Mouse (Mus musculus) adrenal gland, adult 18-20 months (tissue): Measurements from ENCODE around the gene Ccdc136. TPM values are rescaled to one million over a fixed set of nuclear protein-coding genes. Genes with fewer than 3 reads are reported as not detected.

Experiments
- DNase-seq, 2 experiments: peaks; one replicate each; pipeline ENCODE4 v3.0.0; 2021 to 2022; ENCODE audit warnings: low spot score in 2 of 2
- microRNA-seq, 2 experiments: library from miRNA; unstranded; fragments of <30 nt; microRNA quantifications; one replicate each; pipeline ENCODE4 v1.2.0; 2021; ENCODE audit warnings: borderline number of aligned reads in 2 of 2
- total RNA-seq, 2 experiments: library from RNA; stranded (reverse); gene quantifications; 1 replicate in 1 of 2; 2 replicates in 1 of 2; pipeline ENCODE4 v1.2.3; 2021

Ccdc136 gene
- total RNA-seq, 2 experiments from 2014 or later, result 4.7 to 5.5 TPM

- DNase-seq, result no peak
Measured at GRCm38 (mm10) chr6:29435940-29436451, 39.9 kb downstream of the Ccdc136 start.

GRCm38 (mm10) chr6:29436461-29436934 is 40.4 kb downstream of the Ccdc136 start:
- no peak for DNase-seq

DNA sequence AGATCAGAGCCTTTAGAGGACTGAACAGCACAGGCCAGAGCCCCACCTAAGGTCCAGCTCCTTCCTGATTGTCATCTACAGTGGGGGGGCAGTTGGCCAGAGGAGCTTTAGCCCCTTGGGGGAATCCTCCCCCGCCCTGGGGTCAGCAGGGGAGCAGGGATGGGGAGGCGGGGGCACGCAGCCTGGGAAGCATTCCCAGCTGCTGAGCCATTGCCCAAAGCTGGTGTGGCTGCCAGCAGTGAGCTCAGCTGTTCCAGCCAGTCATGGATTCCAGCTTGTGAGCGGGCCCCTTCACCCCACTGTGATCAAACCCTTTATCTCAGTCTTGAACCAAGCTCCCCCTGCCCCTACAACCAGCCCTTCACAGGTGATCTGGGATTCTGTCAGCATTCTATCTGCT is 43.1 kb downstream of the Ccdc136 start:
- DNase-seq, result no peak

GRCm38 (mm10) chr6:29439789-29440188 is 43.7 kb downstream of the Ccdc136 start:
- DNase-seq, result no peak

DNA sequence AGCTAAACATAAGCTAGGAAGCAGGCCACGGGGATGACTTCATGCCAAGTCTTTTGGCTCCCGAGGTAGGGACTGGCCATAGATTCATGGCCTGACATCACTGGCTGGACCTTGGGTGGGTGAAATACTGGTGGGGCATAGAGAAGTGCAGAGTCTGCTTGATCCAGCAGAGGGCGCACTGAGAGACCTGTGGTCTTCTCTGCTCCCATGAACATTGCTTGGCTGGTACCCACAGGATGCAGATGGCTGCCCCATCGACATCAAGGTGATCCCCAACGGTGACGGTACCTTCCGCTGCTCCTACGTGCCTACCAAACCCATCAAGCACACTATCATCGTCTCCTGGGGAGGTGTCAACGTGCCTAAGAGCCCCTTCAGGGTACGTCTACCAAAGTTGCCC is 48.7 kb downstream of the Ccdc136 start:
- peak; percentile 30 to 43 for DNase-seq

- DNase-seq, result no peak
Measured at GRCm38 (mm10) chr6:29445354-29445753, 49.2 kb downstream of the Ccdc136 start.

DNA sequence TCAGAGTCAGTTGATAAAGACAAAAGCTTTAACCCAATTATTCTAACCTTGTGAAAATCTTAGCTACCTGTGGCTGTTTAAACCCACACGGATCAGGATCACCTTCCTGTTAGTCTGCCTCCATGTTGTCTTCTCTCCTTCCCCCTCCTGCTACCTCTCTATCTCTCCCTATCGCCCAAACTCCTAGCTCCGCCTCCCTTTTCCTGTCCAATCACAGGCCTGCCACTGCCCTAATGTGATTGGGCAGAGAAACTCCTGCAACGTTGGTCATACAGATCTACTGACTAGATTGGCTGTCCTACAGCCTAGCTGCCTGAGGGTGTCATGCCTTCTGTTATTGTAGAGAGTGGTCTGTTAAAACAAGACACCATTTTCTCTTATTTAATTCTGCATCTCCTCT is 53.7 kb downstream of the Ccdc136 start:
- DNase-seq, result no peak

DNA sequence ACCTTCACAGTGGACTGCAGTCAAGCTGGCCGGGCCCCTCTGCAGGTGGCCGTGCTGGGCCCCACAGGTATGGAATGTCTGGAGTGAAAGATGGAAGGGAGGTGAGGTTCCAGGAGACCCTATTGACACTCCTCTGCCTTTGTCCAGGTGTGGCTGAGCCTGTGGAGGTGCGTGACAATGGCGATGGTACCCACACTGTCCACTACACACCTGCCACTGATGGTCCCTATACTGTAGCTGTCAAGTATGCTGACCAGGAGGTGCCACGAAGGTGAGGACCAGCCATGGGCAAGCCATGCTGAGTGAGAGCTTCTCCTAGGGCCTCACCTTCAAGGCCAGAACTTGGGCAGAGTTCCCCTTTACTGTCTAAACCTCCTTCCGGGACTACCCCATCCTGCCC is 54.6 kb downstream of the Ccdc136 start:
- DNase-seq, result no peak

- no peak for DNase-seq
Measured at GRCm38 (mm10) chr6:29461502-29461901, 65.4 kb downstream of the Ccdc136 start.

GRCm38 (mm10) chr6:29463388-29463787 is 67.3 kb downstream of the Ccdc136 start:
- no peak for DNase-seq

- peak; percentile 83 to 87 for DNase-seq
Measured at GRCm38 (mm10) chr6:29467583-29468354, 71.7 kb downstream of the Ccdc136 start, which contains the start of gene Atp6v1f. Gene Atp6v1f, plus strand, starts transcription at chr6:29467718.

- no peak for DNase-seq
Measured at GRCm38 (mm10) chr6:29468851-29469250, 72.7 kb downstream of the Ccdc136 start.

DNA sequence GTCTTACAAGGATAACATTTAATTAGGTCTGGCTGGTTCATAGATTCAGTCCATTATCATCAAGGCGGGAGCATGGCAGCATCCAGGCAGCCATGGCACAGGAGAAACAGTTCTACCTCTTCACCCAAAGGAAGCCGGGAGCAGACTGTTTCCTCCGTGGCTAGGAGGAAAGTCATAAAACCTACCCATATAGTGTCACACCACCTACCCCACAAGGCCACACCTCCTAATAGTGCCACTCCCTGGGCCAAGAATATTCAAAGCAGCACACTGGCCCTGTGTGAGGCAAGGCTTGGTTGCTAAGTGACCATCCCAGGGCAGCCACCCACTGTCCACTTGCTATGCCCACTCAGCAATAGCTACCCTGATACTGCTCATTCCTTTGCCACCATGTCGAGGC is 75.0 kb downstream of the Ccdc136 start, which contains the start of gene Atp6v1fnb:
Gene Atp6v1fnb (plus strand): TSS at position 301 of the 400 bp plus-strand sequence.
- no peak for DNase-seq

GRCm38 (mm10) chr6:29473941-29474691 is 78.0 kb downstream of the Ccdc136 start:
- peak; percentile 72 to 75 for DNase-seq

DNA sequence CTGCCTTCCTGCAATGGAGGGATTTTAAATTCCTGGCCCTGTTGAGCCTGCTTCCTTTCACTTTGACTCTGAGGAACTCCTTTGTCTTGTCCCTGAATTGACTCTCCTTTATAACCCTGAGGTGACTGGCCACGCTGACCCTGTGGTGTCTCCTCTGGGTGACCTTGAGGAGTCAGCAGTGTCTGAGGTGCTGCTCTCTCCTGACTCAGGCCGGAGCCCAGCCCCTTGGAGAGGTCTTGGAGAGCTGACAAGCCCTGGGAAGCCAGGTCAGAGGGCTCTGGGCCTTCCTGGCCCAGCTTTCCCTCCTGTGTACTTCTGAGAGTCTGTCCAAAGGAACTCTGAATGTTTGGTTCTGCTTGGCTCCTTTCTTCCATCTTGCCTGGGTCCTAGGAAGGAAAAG is 78.6 kb downstream of the Ccdc136 start:
- DNase-seq, result no peak

Small RNA genes lying within 50 kb of the gene (microRNA-seq; reads per million reads assigned to microRNA genes)
- gene Gm26220, result 0 to 1.8 reads per million in 2 experiments
- 0 reads per million in 2 experiments for gene Gm44354

Other genes with a start within 250 kb of the Ccdc136 start
- gene Rbm28, start 231.3 kb upstream of the Ccdc136 start, total RNA-seq, result 10 to 100 TPM; 32.4 to 34.3 TPM
- gene Prrt4, start 216.7 kb upstream of the Ccdc136 start, total RNA-seq, result 1 to 10 TPM; 1.3 to 3.9 TPM
- gene Impdh1, start 179.9 kb upstream of the Ccdc136 start, total RNA-seq, result 10 to 100 TPM; 49.6 to 63.7 TPM
- gene Hilpda, start 123.8 kb upstream of the Ccdc136 start, total RNA-seq, result 1 to 10 TPM; 3.9 to 6.7 TPM
- gene Fam71f2, start 116.7 kb upstream of the Ccdc136 start, total RNA-seq, result not detected
- gene Fam71f1, start 77.2 kb upstream of the Ccdc136 start, total RNA-seq, result not detected
- 100 to 1,000 TPM; 134 to 139 TPM for gene Calu, start 48.2 kb upstream of the Ccdc136 start, total RNA-seq
- gene Opn1sw, start 7.8 kb upstream of the Ccdc136 start, total RNA-seq, result not detected
- gene Flnc, start 36.9 kb downstream of the Ccdc136 start, total RNA-seq, result 1 to 10 TPM; 2.6 to 4.6 TPM
- 100 to 1,000 TPM; 231 to 238 TPM for gene Atp6v1f, start 71.4 kb downstream of the Ccdc136 start, total RNA-seq
- gene Atp6v1fnb, start 75.1 kb downstream of the Ccdc136 start, total RNA-seq, result under 1 TPM in 1 of 2 experiments, not detected in 1; 0.93 TPM
- 1 to 10 TPM; 2.4 to 7.9 TPM for gene Kcp, start 111.6 kb downstream of the Ccdc136 start, total RNA-seq
- gene Irf5, start 130.3 kb downstream of the Ccdc136 start, total RNA-seq, result 1 to 10 TPM; 7.3 to 8.6 TPM
- gene Tnpo3, start 213.6 kb downstream of the Ccdc136 start, total RNA-seq, result 10 to 100 TPM; 59.3 to 60.6 TPM